Mouse (Mus musculus) leukemia stem cell, adult 10-12 weeks (primary cell): ENCODE data around the gene Gpx4. TPM values are rescaled to one million over a fixed set of nuclear protein-coding genes. Genes with fewer than 3 reads are reported as not detected.

Experiments
- polyA plus RNA-seq: library from polyadenylated mRNA; stranded (reverse); fragments of >175 nt; gene quantifications from 2 replicates; pipeline ENCODE4 v1.2.3, GENCODE M21; 2012; ENCODE audit warnings: low replicate concordance

Gpx4 gene
- 698 and 1,678 TPM in 2 replicates for polyA plus RNA-seq

DNA sequence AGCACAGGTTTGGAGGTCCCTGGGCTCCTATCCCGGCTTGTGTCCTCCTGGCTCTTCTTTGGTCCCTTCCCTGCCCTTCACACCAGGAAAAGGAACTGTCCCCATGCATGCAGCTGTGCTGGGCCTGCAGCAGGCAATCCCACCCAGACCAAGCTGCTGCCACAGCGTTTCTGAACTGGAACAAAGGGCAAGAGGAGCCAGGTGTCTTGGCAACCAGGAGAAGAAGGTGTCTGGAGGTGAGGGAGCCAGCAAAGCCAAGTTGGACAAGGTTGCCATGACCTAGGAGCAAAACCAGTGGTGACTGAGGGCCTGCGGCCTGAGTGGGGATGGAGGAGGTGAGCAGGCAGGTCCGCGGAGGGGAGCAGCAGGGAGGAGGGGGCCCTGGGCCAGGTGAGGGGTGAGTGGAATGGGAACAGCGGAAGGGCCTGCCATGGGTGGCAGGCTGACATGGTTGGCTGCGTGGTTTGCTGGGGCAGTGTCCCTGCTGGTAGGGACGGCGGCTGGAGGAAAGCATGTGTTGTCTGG, at the start of gene Gpx4:
Gene Gpx4 (plus strand): TSS at position 126 of the 525 bp plus-strand sequence.

DNA sequence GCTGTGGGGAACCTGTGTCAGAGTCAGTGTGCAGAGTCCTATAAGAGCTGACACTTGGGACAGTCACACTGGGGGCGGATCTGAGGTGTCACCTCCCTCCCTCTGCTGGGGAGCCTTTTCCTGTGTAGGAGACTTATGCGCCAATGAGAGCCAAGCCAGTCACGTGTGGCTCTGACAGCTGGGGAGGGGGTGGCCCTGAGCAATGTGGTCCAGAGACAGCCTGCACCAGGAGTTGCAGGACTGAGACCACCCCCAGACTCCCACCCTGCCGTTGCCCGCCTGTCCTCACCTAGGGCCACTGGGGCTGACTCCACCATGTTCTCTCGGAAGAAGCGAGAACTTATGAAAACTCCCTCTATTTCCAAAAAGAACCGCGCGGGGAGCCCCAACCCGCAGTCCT, 30.5 kb upstream of the Gpx4 start, which contains the start of gene Arhgap45:
Gene Arhgap45 (plus strand): TSS at position 143 of the 400 bp plus-strand sequence.

DNA sequence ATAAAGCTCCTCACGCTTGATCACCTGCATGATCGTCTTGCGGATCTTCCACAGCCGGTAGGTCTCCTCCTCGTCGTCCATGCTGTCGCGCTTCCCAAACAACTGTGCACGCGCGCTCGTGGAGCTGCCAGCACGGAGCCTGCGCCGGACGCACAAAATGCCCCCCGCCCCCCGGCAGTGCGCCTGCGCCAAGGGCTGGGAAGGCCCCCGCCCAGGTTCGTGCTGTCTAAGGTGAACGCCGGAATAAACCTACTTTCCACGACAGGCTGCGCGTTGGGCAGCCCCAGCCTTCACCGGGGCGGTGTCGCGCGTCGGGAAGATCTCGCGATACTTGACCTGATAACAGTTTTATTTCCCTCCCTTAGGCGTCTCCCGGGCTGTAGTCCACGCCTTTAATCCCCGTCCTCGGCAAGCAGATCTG, 7.4 kb upstream of the Gpx4 start, which contains the start of gene Polr2e:
Gene Polr2e (minus strand): TSS at position 237 of the 421 bp plus-strand sequence.

GRCm38 (mm10) chr10:80105460-80105859, 58.5 kb downstream of the Gpx4 start, which contains the start of gene Sbno2:
TSS of gene Sbno2 (minus strand) at chr10:80105571.

Other genes starting within 250 kb of the Gpx4 start
- 0.45 TPM in 1 of 2 replicates, not detected in the other for gene Misp, start 226.2 kb upstream of the Gpx4 start, polyA plus RNA-seq
- 557 and 1,313 TPM in 2 replicates for gene Ptbp1, start 192.7 kb upstream of the Gpx4 start, polyA plus RNA-seq
- 10.8 and 17.6 TPM in 2 replicates for gene Prtn3, start 172.7 kb upstream of the Gpx4 start, polyA plus RNA-seq
- gene Plppr3, start 172.5 kb upstream of the Gpx4 start, polyA plus RNA-seq: 0.51 and 0.96 TPM in 2 replicates
- 4.2 and 5.4 TPM in 2 replicates for gene Elane, start 160.9 kb upstream of the Gpx4 start, polyA plus RNA-seq
- not detected in 2 replicates for gene Cfd, start 156.3 kb upstream of the Gpx4 start, polyA plus RNA-seq
- 54.4 and 61.9 TPM in 2 replicates for gene Med16, start 138.2 kb upstream of the Gpx4 start, polyA plus RNA-seq
- not detected in 2 replicates for gene Gm26602, start 136.3 kb upstream of the Gpx4 start, polyA plus RNA-seq
- 0.52 and 0.64 TPM in 2 replicates for gene Kiss1r, start 130.2 kb upstream of the Gpx4 start, polyA plus RNA-seq
- gene R3hdm4, start 126.0 kb upstream of the Gpx4 start, polyA plus RNA-seq: 102 and 146 TPM in 2 replicates
- 59.2 and 117 TPM in 2 replicates for gene Arid3a, start 120.1 kb upstream of the Gpx4 start, polyA plus RNA-seq
- 67.7 and 87.8 TPM in 2 replicates for gene Wdr18, start 87.0 kb upstream of the Gpx4 start, polyA plus RNA-seq
- gene Grin3b, start 76.5 kb upstream of the Gpx4 start, polyA plus RNA-seq: 0.12 and 0.17 TPM in 2 replicates
- 658 and 1,473 TPM in 2 replicates for gene Tmem259, start 62.8 kb upstream of the Gpx4 start, polyA plus RNA-seq
- gene Cnn2, start 58.6 kb upstream of the Gpx4 start, polyA plus RNA-seq: 222 and 247 TPM in 2 replicates
- 37.0 and 54.4 TPM in 2 replicates for gene Abca7, start 50.7 kb upstream of the Gpx4 start, polyA plus RNA-seq
- 156 and 353 TPM in 2 replicates for gene Arhgap45, start 30.5 kb upstream of the Gpx4 start, polyA plus RNA-seq
- gene Polr2e, start 7.4 kb upstream of the Gpx4 start, polyA plus RNA-seq: 53.8 and 132 TPM in 2 replicates
- gene Sbno2, start 58.4 kb downstream of the Gpx4 start, polyA plus RNA-seq: 72.7 and 82.1 TPM in 2 replicates
- 127 and 185 TPM in 2 replicates for gene Stk11, start 68.6 kb downstream of the Gpx4 start, polyA plus RNA-seq
- gene Atp5d, start 91.5 kb downstream of the Gpx4 start, polyA plus RNA-seq: 1,038 and 1,245 TPM in 2 replicates
- gene Cbarp, start 93.7 kb downstream of the Gpx4 start, polyA plus RNA-seq: 40.1 and 43.9 TPM in 2 replicates
- 224 and 253 TPM in 2 replicates for gene Midn, start 101.1 kb downstream of the Gpx4 start, polyA plus RNA-seq
- 19.6 and 38.2 TPM in 2 replicates for gene Cirbp, start 118.8 kb downstream of the Gpx4 start, polyA plus RNA-seq
- 7.0 and 16.7 TPM in 2 replicates for gene 1600002K03Rik, start 125.8 kb downstream of the Gpx4 start, polyA plus RNA-seq
- 1.4 and 1.8 TPM in 2 replicates for gene Efna2, start 132.3 kb downstream of the Gpx4 start, polyA plus RNA-seq
- 47.2 and 117 TPM in 2 replicates for gene Mum1, start 179.3 kb downstream of the Gpx4 start, polyA plus RNA-seq
- 197 and 234 TPM in 2 replicates for gene Ndufs7, start 202.0 kb downstream of the Gpx4 start, polyA plus RNA-seq
- 0.64 and 0.93 TPM in 2 replicates for gene Gamt, start 213.8 kb downstream of the Gpx4 start, polyA plus RNA-seq
- 831 and 856 TPM in 2 replicates for gene Dazap1, start 214.3 kb downstream of the Gpx4 start, polyA plus RNA-seq
- gene Rps15, start 245.3 kb downstream of the Gpx4 start, polyA plus RNA-seq: 1,647 and 3,347 TPM in 2 replicates
- 0.09 and 0.10 TPM in 2 replicates for gene Apc2, start 248.8 kb downstream of the Gpx4 start, polyA plus RNA-seq